Mouse (Mus musculus) mesoderm, embryonic 11.5 days (tissue): Measurements from ENCODE around the gene Rasgef1b.

Experiments
- DNase-seq: peaks from one replicate; pipeline ENCODE4 v3.0.0-alpha.2; 2012; ENCODE audit warnings: low read depth, low spot score

Rasgef1b gene

GRCm38 (mm10) chr5:99728649-99729212 lies at the start of gene Rasgef1b:
Gene Rasgef1b, minus strand, starts transcription at chr5:99729065.
- peak; percentile 78 for DNase-seq

GRCm38 (mm10) chr5:99775342-99775741 lies 46.5 kb upstream of the Rasgef1b start:
- no peak for DNase-seq

DNA sequence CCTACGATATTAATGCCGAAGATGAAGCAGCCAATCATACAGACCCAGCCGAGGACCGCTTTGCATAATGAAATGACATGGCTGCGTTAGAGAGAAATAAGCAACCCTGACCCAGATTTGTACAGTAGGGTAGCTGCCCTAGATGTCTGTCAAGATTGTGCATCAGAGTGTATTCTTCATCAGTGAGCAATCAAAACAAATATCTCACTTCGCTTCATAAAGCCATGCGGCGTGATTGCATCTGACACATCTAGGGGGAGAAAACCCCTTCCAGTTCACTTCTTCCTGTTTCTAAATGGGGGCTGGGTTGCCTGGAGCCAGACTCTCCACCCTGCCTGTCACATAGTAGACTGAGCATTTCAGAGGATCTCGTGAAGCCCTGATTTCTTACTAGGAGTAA lies 44.4 kb upstream of the Rasgef1b start:
- no peak for DNase-seq

- no peak for DNase-seq
Observed at GRCm38 (mm10) chr5:99764246-99764645, 35.4 kb upstream of the Rasgef1b start.

DNA sequence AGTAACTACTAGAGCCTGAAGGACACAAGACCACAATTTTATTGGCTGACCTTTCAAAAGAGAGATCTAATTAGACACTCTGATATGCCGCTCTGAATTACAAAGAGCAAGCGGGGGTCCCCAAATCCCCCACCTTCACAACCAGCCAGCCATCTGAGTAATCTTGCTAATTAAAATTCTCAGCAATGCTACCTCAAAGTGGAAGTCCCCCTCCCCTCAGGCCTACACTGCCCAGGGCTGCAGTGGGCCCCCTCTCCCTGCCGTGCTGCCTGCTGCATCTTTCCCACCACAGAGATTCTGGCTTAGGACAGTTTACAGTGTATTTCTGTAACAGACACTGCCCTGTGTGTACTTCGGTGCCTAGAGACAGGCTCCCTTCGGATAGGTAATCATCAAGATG lies 30.0 kb upstream of the Rasgef1b start:
- no peak for DNase-seq

DNA sequence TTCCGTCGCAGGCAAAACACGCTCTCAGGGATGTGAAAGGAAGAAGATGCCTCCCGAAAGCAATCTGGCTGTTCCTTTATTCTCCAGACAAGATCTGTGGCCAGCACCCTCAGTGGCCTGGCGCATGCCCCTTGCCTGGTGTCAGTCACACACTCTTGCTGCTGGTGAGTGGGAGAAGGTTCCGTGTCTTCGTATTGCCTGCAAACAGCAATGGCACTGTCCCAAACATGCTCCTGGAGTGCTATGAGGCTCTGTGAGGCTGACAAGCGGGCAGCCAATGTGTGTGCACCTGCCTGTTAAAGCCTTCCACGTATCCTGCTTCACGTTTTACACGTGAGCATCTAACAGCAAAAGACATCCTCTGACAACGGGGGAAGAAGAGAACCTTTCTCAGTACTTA lies 25.0 kb upstream of the Rasgef1b start:
- DNase-seq: no peak

GRCm38 (mm10) chr5:99753368-99753767 lies 24.5 kb upstream of the Rasgef1b start:
- no peak for DNase-seq

GRCm38 (mm10) chr5:99752670-99753231 lies 23.9 kb upstream of the Rasgef1b start:
- no peak for DNase-seq

DNA sequence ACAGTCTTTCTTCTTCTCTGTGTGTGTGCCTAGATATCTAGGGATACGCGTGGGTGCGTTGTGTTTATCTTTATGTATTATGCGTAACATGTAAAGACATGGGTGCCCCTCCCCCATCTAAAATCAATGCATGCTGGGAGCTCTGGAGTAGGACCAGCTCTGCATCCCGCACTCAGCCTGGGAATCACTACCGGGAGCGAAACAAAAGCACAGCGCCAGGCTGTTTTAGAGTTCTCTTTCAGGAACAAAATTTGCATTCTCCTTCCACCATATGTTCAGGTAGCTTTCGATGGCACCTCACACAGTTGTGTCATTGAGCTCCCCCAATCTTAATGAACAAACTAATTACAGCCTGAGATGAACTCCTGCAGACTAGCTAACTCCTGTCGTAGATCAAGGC lies 19.6 kb upstream of the Rasgef1b start:
- DNase-seq: no peak

GRCm38 (mm10) chr5:99746087-99746486 lies 17.2 kb upstream of the Rasgef1b start:
- no peak for DNase-seq

- DNase-seq: no peak
Observed at GRCm38 (mm10) chr5:99742874-99743273, 14.0 kb upstream of the Rasgef1b start.

DNA sequence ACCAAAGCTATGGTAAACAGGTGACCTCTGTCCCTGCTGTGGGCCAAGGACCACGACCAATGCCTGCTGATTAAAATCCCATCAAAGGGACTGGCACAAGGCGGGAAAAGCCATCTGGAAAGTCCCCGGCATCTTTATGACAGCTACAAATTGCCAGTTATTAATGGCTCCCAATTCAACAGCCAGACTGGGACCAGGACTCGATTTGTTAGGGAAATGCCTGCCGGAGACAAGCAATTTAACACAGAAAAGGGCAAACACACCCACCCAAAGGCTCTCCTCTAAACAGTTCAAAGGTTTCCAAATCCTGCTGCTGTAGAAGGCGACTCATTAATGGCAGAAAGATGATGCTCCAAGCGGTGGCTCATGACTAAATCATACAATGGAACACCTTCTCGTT lies 13.2 kb upstream of the Rasgef1b start:
- no peak for DNase-seq

GRCm38 (mm10) chr5:99737937-99738727 lies 9.3 kb upstream of the Rasgef1b start:
- no peak for DNase-seq

- DNase-seq: no peak
Observed at GRCm38 (mm10) chr5:99729931-99730330, 1.1 kb upstream of the Rasgef1b start.

GRCm38 (mm10) chr5:99729361-99729882 lies 557 bp upstream of the Rasgef1b start:
- peak; percentile 34 for DNase-seq

DNA sequence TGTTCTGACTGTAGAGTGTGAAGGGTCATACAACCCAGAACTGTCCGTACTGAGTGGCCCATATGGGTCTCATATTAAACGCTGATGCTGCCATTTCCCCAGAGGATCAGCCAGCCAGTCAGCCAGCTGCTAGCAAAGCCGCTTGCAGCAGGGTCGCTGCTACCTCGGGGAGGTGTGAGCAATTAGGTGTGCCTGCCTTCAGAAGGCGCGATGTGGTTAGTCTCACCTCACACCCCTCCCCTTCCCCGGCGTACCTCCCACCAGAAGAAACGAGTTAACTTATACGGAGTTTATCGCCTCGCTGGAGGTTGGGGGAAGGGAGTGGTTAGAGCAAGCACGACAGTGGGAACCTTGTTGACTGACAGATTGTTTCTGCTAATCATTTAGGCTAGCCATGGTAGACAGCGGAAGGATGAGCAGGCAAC lies 826 bp downstream of the Rasgef1b start:
- DNase-seq: peak; percentile 23

- DNase-seq: no peak
Observed at GRCm38 (mm10) chr5:99723941-99724340, 4.9 kb downstream of the Rasgef1b start.

GRCm38 (mm10) chr5:99722310-99722709 lies 6.6 kb downstream of the Rasgef1b start:
- DNase-seq: no peak

GRCm38 (mm10) chr5:99720554-99720953 lies 8.3 kb downstream of the Rasgef1b start:
- no peak for DNase-seq

DNA sequence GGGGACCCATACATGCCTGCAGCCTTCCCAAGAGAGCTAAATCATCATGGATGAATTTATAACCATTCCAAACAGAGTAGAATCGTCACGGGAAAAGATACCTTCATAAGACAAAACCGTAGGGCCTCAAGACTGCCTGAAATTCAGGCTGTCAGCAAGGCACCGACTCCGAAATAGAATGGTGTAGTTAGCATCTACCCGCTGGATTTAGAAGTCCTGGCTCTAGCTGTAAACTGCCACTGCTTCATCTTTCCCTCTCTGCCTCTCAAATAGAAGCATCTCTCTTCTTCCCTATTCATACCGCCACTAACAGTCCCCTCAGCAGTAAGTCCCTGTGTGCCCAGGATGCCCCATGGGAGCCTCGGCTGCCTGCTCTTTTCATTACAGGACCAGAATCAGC lies 10.9 kb downstream of the Rasgef1b start:
- DNase-seq: no peak

GRCm38 (mm10) chr5:99715281-99715744 lies 13.6 kb downstream of the Rasgef1b start:
- no peak for DNase-seq

- DNase-seq: no peak
Observed at GRCm38 (mm10) chr5:99711947-99712346, 16.9 kb downstream of the Rasgef1b start.

DNA sequence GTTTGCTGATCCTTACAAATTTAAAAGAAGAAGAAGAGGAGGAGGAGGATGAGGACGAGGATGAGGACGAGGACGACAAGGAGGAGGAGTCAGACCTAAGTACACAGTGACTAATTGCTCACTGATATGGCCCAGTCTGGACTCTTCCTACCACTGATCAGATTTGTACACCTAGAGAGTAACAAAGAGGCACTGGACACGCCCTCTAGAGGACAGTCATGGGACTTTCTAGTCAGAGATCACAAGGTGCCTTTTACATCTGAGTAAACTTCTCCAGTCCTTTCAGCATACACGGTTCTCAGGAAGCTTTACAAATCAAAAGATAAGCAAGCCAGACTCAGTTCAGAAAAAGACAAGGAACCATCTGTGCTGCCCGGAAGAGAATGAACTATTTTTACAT lies 20.2 kb downstream of the Rasgef1b start:
- no peak for DNase-seq
